Mouse (Mus musculus): Measurements from ENCODE around the gene Gm20441. TPM values are rescaled to one million over a fixed set of nuclear protein-coding genes. Genes with fewer than 3 reads are reported as not detected.
"Not testable (repeated sequence)": the region's sequence is repeated elsewhere in the genome, so short reads cannot be mapped to it uniquely, and the experiment has no call there.

The Gm20441 gene
- polyA plus RNA-seq, 1 experiment from 2014 or later = not detected

- H3K27me3 ChIP-seq (ENCODE audit: control insufficient read depth, insufficient read depth, low read length) = peaks cover 4% of the 10 kb centered on the region
- no peak overlapping the region for H3K4me2 ChIP-seq
- no peak for ATAC-seq (replicated peaks; ENCODE audit: insufficient number of reproducible peaks, low FRiP score, low TSS enrichment)
- 88% methylated on average over 5 of the region's 5 CpGs for WGBS (ENCODE audit: insufficient replicate concordance)
- H3K36me3 ChIP-seq (ENCODE audit: control insufficient read depth, insufficient read depth, low read length) = no peaks in the 10 kb centered on the region
- no peak overlapping the region for H3K9ac ChIP-seq (ENCODE audit: low read depth, low read length)
- H3K4me1 ChIP-seq (ENCODE audit: control insufficient read depth, insufficient read depth, low read length) = peaks cover 5% of the 10 kb centered on the region
- no peaks in the 10 kb centered on the region for H3K9me3 ChIP-seq (replicated peaks; ENCODE audit: control insufficient read depth, low read length)
- no peak overlapping the region for H3K4me3 ChIP-seq (ENCODE audit: low read depth, low read length)
- H3K27ac ChIP-seq (ENCODE audit: low read depth, low read length) = no peak overlapping the region
Observed at GRCm38 (mm10) chr10:75774102-75774501, 6.7 kb downstream of the Gm20441 start.

GRCm38 (mm10) chr10:75772795-75773664 lies 7.7 kb downstream of the Gm20441 start, which contains the start of gene Ddt:
Gene Ddt, minus strand, starts transcription at chr10:75773414.
- peak within 1 kb of the TSS; percentile 91 for H3K4me2 ChIP-seq
- no peaks in the 10 kb centered on the region for H3K9me3 ChIP-seq (replicated peaks; ENCODE audit: control insufficient read depth, low read length)
- ATAC-seq (replicated peaks; ENCODE audit: insufficient number of reproducible peaks, low FRiP score, low TSS enrichment) = peak; percentile 93
- no peaks in the 10 kb centered on the region for H3K36me3 ChIP-seq (ENCODE audit: control insufficient read depth, insufficient read depth, low read length)
- peaks cover 3% of the 10 kb centered on the region; the same call in 1 of the 2 replicates for H3K27me3 ChIP-seq (ENCODE audit: control insufficient read depth, insufficient read depth, low read length)
- WGBS (ENCODE audit: insufficient replicate concordance) = under 1% methylated on average over 47 of the region's 47 CpGs
- H3K4me3 ChIP-seq (ENCODE audit: low read depth, low read length) = peak within 1 kb of the TSS; percentile 67
- peaks cover 5% of the 10 kb centered on the region for H3K4me1 ChIP-seq (ENCODE audit: control insufficient read depth, insufficient read depth, low read length)
- H3K27ac ChIP-seq (ENCODE audit: low read depth, low read length) = no peak within 1 kb of the TSS
- H3K9ac ChIP-seq (ENCODE audit: low read depth, low read length) = peak within 1 kb of the TSS; percentile 65

- not testable (repeated sequence) for ATAC-seq (replicated peaks; ENCODE audit: insufficient number of reproducible peaks, low FRiP score, low TSS enrichment); H3K36me3 ChIP-seq (ENCODE audit: control insufficient read depth, insufficient read depth, low read length); H3K4me3 ChIP-seq (ENCODE audit: low read depth, low read length); H3K9me3 ChIP-seq (replicated peaks; ENCODE audit: control insufficient read depth, low read length); H3K27me3 ChIP-seq (ENCODE audit: control insufficient read depth, insufficient read depth, low read length); H3K4me1 ChIP-seq (ENCODE audit: control insufficient read depth, insufficient read depth, low read length); H3K27ac ChIP-seq (ENCODE audit: low read depth, low read length); H3K4me2 ChIP-seq; H3K9ac ChIP-seq (ENCODE audit: low read depth, low read length)
- WGBS (ENCODE audit: insufficient replicate concordance) = 32% methylated on average over 5 of the region's 5 CpGs
Observed at GRCm38 (mm10) chr10:75767756-75768155, 13.0 kb downstream of the Gm20441 start.

- no peak for ATAC-seq (replicated peaks; ENCODE audit: insufficient number of reproducible peaks, low FRiP score, low TSS enrichment)
- H3K4me1 ChIP-seq (ENCODE audit: control insufficient read depth, insufficient read depth, low read length) = peaks cover 5% of the 10 kb centered on the region; the same call in 1 of the 2 replicates
- H3K9me3 ChIP-seq (replicated peaks; ENCODE audit: control insufficient read depth, low read length) = no peaks in the 10 kb centered on the region
- no peak overlapping the region for H3K27ac ChIP-seq (ENCODE audit: low read depth, low read length)
- no peak overlapping the region for H3K4me2 ChIP-seq
- no peak overlapping the region for H3K4me3 ChIP-seq (ENCODE audit: low read depth, low read length)
- no peaks in the 10 kb centered on the region; the same call in 1 of the 2 replicates for H3K27me3 ChIP-seq (ENCODE audit: control insufficient read depth, insufficient read depth, low read length)
- H3K9ac ChIP-seq (ENCODE audit: low read depth, low read length) = no peak overlapping the region
- WGBS (ENCODE audit: insufficient replicate concordance) = 81% methylated on average over 6 of the region's 6 CpGs
- H3K36me3 ChIP-seq (ENCODE audit: control insufficient read depth, insufficient read depth, low read length) = no peaks in the 10 kb centered on the region
Observed at GRCm38 (mm10) chr10:75766856-75767255, 13.9 kb downstream of the Gm20441 start.

- no peaks in the 10 kb centered on the region for H3K9me3 ChIP-seq (replicated peaks; ENCODE audit: control insufficient read depth, low read length)
- peak overlapping the region; percentile 91 for H3K4me2 ChIP-seq
- WGBS (ENCODE audit: insufficient replicate concordance) = under 1% methylated on average over 27 of the region's 27 CpGs
- peak overlapping the region; percentile 86 for H3K4me3 ChIP-seq (ENCODE audit: low read depth, low read length)
- peak overlapping the region; percentile 90 for H3K9ac ChIP-seq (ENCODE audit: low read depth, low read length)
- H3K27me3 ChIP-seq (ENCODE audit: control insufficient read depth, insufficient read depth, low read length) = no peaks in the 10 kb centered on the region; the same call in 1 of the 2 replicates
- H3K27ac ChIP-seq (ENCODE audit: low read depth, low read length) = peak overlapping the region; percentile 62; the same call in 1 of the 2 replicates
- peaks cover 5% of the 10 kb centered on the region; the same call in 1 of the 2 replicates for H3K4me1 ChIP-seq (ENCODE audit: control insufficient read depth, insufficient read depth, low read length)
- ATAC-seq (replicated peaks; ENCODE audit: insufficient number of reproducible peaks, low FRiP score, low TSS enrichment) = peak; percentile 47; the same call in 1 of the 2 replicates
- H3K36me3 ChIP-seq (ENCODE audit: control insufficient read depth, insufficient read depth, low read length) = 0 out of 2 replicates have a peak, but pooled peaks cover 6% of the 10 kb centered on the region
Observed at GRCm38 (mm10) chr10:75764519-75765473, 16.0 kb downstream of the Gm20441 start.

- Histone ChIP-seq H3K27me3 (ENCODE audit: control insufficient read depth, insufficient read depth, low read length) (no peaks in the 10 kb centered on the region), H3K9me3 (replicated peaks; ENCODE audit: control insufficient read depth, low read length) (no peaks in the 10 kb centered on the region), H3K4me1 (ENCODE audit: control insufficient read depth, insufficient read depth, low read length) (peaks cover 5% of the 10 kb centered on the region; the same call in 1 of the 2 replicates), H3K4me3 (ENCODE audit: low read depth, low read length) (peak within 1 kb of the TSS; percentile 86), H3K27ac (ENCODE audit: low read depth, low read length) (peak within 1 kb of the TSS; percentile 62; the same call in 1 of the 2 replicates), H3K9ac (ENCODE audit: low read depth, low read length) (peak within 1 kb of the TSS; percentile 90), H3K4me2 (peak within 1 kb of the TSS; percentile 91), H3K36me3 (ENCODE audit: control insufficient read depth, insufficient read depth, low read length) (peaks cover 6% of the 10 kb centered on the region; the same call in 1 of the 2 replicates)
- peak; percentile 95 for ATAC-seq (replicated peaks; ENCODE audit: insufficient number of reproducible peaks, low FRiP score, low TSS enrichment)
- under 1% methylated on average over 61 of the region's 61 CpGs for WGBS (ENCODE audit: insufficient replicate concordance)
Observed at GRCm38 (mm10) chr10:75763682-75764518, 16.9 kb downstream of the Gm20441 start, which contains the start of gene Cabin1. Gene Cabin1, minus strand, starts transcription at chr10:75764341.

GRCm38 (mm10) chr10:75762413-75762812 lies 18.3 kb downstream of the Gm20441 start:
- ATAC-seq (replicated peaks; ENCODE audit: insufficient number of reproducible peaks, low FRiP score, low TSS enrichment) = no peak
- Histone ChIP-seq H3K4me2 (peak overlapping the region; percentile 46), H3K9ac (ENCODE audit: low read depth, low read length) (no peak overlapping the region), H3K4me3 (ENCODE audit: low read depth, low read length) (peak overlapping the region; percentile 12; the same call in 1 of the 2 replicates), H3K27ac (ENCODE audit: low read depth, low read length) (no peak overlapping the region), H3K36me3 (ENCODE audit: control insufficient read depth, insufficient read depth, low read length) (peaks cover 11% of the 10 kb centered on the region; the same call in 1 of the 2 replicates), H3K27me3 (ENCODE audit: control insufficient read depth, insufficient read depth, low read length) (no peaks in the 10 kb centered on the region), H3K4me1 (ENCODE audit: control insufficient read depth, insufficient read depth, low read length) (peaks cover 5% of the 10 kb centered on the region; the same call in 1 of the 2 replicates), H3K9me3 (replicated peaks; ENCODE audit: control insufficient read depth, low read length) (no peaks in the 10 kb centered on the region)
- 82% methylated on average over 3 of the region's 3 CpGs for WGBS (ENCODE audit: insufficient replicate concordance)
